Mouse (Mus musculus) hematopoietic stem cell, adult 5-6 weeks (primary cell): ENCODE data around the gene Kcnt1. TPM values are rescaled to one million over a fixed set of nuclear protein-coding genes. Genes with fewer than 3 reads are reported as not detected.
A peak's percentile ranks its signal among the peaks of the same experiment; 100 is the strongest.
"Not testable (repeated sequence)": the region's sequence is repeated elsewhere in the genome, so short reads cannot be mapped to it uniquely, and the experiment has no call there.

ENCODE experiments used
- ATAC-seq, 2 experiments: fragments of 125-278 bp in 1 of 2; replicated peaks in 1 of 2; 2 replicates each; pipeline ENCODE4 v1.8.0; 2016 to 2017; ENCODE audit warnings: inconsistent platforms in 2 of 2, mild to moderate bottlenecking in 2 of 2, moderate number of reproducible peaks in 2 of 2, low read depth in 1 of 2, moderate TSS enrichment in 1 of 2; ENCODE audit not compliant: low FRiP score in 2 of 2, poor library complexity in 2 of 2, severe bottlenecking in 2 of 2, insufficient read depth in 1 of 2, low TSS enrichment in 1 of 2
- total RNA-seq: library from RNA; stranded (forward); fragments of 172-1452, 232-1000 nt; gene quantifications from 2 replicates; pipeline ENCODE4 v1.2.3, GENCODE M21; 2017

Gene Kcnt1
- total RNA-seq, result not detected in 2 replicates

GRCm38 (mm10) chr2:25863337-25864131 lies at the start of gene Kcnt1:
Kcnt1 (plus strand) TSS chr2:25863734.
- peak in 1 of 2 experiments; percentile 44; a peak in 1 of 4 replicates for ATAC-seq

- ATAC-seq, result not testable (repeated sequence)
Observed at GRCm38 (mm10) chr2:25815748-25816147, 47.8 kb upstream of the Kcnt1 start, which contains the start of gene Glt6d1. Glt6d1 (minus strand) TSS chr2:25815848.

- ATAC-seq, result peak in 1 of 2 experiments; percentile 36; a peak in 2 of 4 replicates
Observed at GRCm38 (mm10) chr2:25822806-25823205, 40.7 kb upstream of the Kcnt1 start, which contains the start of gene Lcn9. Lcn9 (plus strand) TSS chr2:25823153.

- no peak for ATAC-seq
Observed at GRCm38 (mm10) chr2:25824751-25825150, 38.8 kb upstream of the Kcnt1 start.

- peak in 1 of 2 experiments; percentile 25; a peak in 2 of 4 replicates for ATAC-seq
Observed at GRCm38 (mm10) chr2:25828344-25828947, 35.1 kb upstream of the Kcnt1 start.

- no peak for ATAC-seq
Observed at GRCm38 (mm10) chr2:25830786-25831185, 32.7 kb upstream of the Kcnt1 start.

GRCm38 (mm10) chr2:25836291-25836690 lies 27.2 kb upstream of the Kcnt1 start:
- ATAC-seq, result peak; percentile 51 to 67

- no peak for ATAC-seq
Observed at GRCm38 (mm10) chr2:25842161-25842560, 21.4 kb upstream of the Kcnt1 start.

GRCm38 (mm10) chr2:25842758-25843157 lies 20.8 kb upstream of the Kcnt1 start:
- no peak for ATAC-seq

GRCm38 (mm10) chr2:25844097-25844496 lies 19.4 kb upstream of the Kcnt1 start:
- ATAC-seq, result no peak

GRCm38 (mm10) chr2:25846516-25846915 lies 17.0 kb upstream of the Kcnt1 start:
- ATAC-seq, result no peak

- ATAC-seq, result no peak
Observed at GRCm38 (mm10) chr2:25847226-25847625, 16.3 kb upstream of the Kcnt1 start, which contains the start of gene Sohlh1. Sohlh1 (minus strand) TSS chr2:25847248.

- no peak for ATAC-seq
Observed at GRCm38 (mm10) chr2:25850330-25850729, 13.2 kb upstream of the Kcnt1 start.

- ATAC-seq, result peak; percentile 87 to 90
Observed at GRCm38 (mm10) chr2:25852626-25853025, 10.9 kb upstream of the Kcnt1 start.

GRCm38 (mm10) chr2:25853998-25854397 lies 9.5 kb upstream of the Kcnt1 start:
- ATAC-seq, result no peak

GRCm38 (mm10) chr2:25859891-25860290 lies 3.6 kb upstream of the Kcnt1 start:
- no peak for ATAC-seq

GRCm38 (mm10) chr2:25862038-25862437 lies 1.5 kb upstream of the Kcnt1 start:
- no peak for ATAC-seq

GRCm38 (mm10) chr2:25862696-25863270 lies 751 bp upstream of the Kcnt1 start:
- no peak for ATAC-seq
